Mouse (Mus musculus) subcutaneous adipose tissue, adult 2 months (tissue): ENCODE results near the gene Olfr339. TPM values are rescaled to one million over a fixed set of nuclear protein-coding genes. Genes with fewer than 3 reads are reported as not detected.

Experiments
- polyA plus RNA-seq: library from polyadenylated mRNA; depleted of rRNA; stranded (reverse); fragments of >200 nt; gene quantifications from 2 replicates; pipeline ENCODE4 v1.2.3, GENCODE M21; 2012; ENCODE audit warnings: low replicate concordance; rRNA removed

Olfr339 gene
- not detected in 2 replicates for polyA plus RNA-seq

GRCm38 (mm10) chr2:36418647-36419046 is at the start of gene Olfr339:
Gene Olfr339, plus strand, starts transcription at chr2:36418947.

GRCm38 (mm10) chr2:36373219-36373618 is 45.5 kb upstream of the Olfr339 start, which contains the start of gene Olfr338:
Gene Olfr338, plus strand, starts transcription at chr2:36373519.

GRCm38 (mm10) chr2:36452287-36452686 is 33.5 kb downstream of the Olfr339 start, which contains the start of gene Olfr340:
Gene Olfr340, plus strand, starts transcription at chr2:36452587.

Other genes starting within 250 kb of the Olfr339 start
- gene Ptgs1, start 188.5 kb upstream of the Olfr339 start, polyA plus RNA-seq = 27.4 and 27.5 TPM in 2 replicates
- not detected in 2 replicates for gene Olfr338, start 45.4 kb upstream of the Olfr339 start, polyA plus RNA-seq
- not detected in 2 replicates for gene Olfr340, start 33.6 kb downstream of the Olfr339 start, polyA plus RNA-seq
- gene Olfr341, start 63.5 kb downstream of the Olfr339 start, polyA plus RNA-seq = not detected in 2 replicates
- not detected in 2 replicates for gene Olfr342, start 106.1 kb downstream of the Olfr339 start, polyA plus RNA-seq
- gene Olfr344, start 147.7 kb downstream of the Olfr339 start, polyA plus RNA-seq = not detected in 2 replicates
- not detected in 2 replicates for gene Olfr345, start 221.1 kb downstream of the Olfr339 start, polyA plus RNA-seq